Mouse (Mus musculus) layer of hippocampus, postnatal 14 days (tissue): ENCODE measurements around the gene Cst11. TPM values are rescaled to one million over a fixed set of nuclear protein-coding genes. Genes with fewer than 3 reads are reported as not detected.
"Not testable (repeated sequence)": the region's sequence is repeated elsewhere in the genome, so short reads cannot be mapped to it uniquely, and the experiment has no call there.

ENCODE experiments used
- DNase-seq, 2 experiments: peaks; one replicate each; pipeline ENCODE4 v3.0.0; 2021 to 2022; ENCODE audit warnings: low spot score in 2 of 2, mixed read lengths in 1 of 2
- long read RNA-seq, 2 experiments: library from polyadenylated mRNA; stranded (forward); transcript quantifications; one replicate each; pipeline ENCODE4 v2.0.0; 2021
- total RNA-seq, 2 experiments: library from RNA; stranded (reverse); gene quantifications; 2 replicates each; pipeline ENCODE4 v1.2.3; 2021

Cst11 gene
- total RNA-seq = not detected
- long read RNA-seq, experiment 1 = 0 reads
- long read RNA-seq, experiment 2 = 0 reads

GRCm38 (mm10) chr2:148771397-148771796, at the start of gene Cst11:
Cst11 (minus strand) TSS chr2:148771497.
- DNase-seq = not testable (repeated sequence)

GRCm38 (mm10) chr2:148819909-148820308, 48.6 kb upstream of the Cst11 start, which contains the start of gene Cst13:
Cst13 (plus strand) TSS chr2:148820081.
- no peak for DNase-seq

DNA sequence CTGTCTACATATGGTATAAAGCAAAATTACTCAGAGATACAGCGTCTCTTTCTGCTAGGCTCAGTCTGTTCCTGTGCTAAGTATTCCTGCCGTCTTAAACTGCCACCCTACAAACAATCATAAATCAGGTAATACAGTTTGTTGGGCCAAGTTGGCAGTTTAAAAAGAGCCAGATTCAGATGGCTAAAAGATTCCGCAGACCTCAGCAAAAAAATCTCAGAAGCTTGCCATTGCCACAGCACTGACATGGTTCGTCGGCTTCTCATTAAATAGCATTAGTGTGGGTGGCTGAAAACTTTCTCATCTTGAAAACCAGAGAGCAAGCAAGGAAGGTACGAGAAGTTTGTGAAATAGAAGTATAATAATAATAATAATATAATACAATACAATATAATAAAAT, 35.4 kb upstream of the Cst11 start:
- DNase-seq = no peak

GRCm38 (mm10) chr2:148801491-148801921, 30.2 kb upstream of the Cst11 start:
- DNase-seq = peak in 1 of 2 experiments; percentile 31

DNA sequence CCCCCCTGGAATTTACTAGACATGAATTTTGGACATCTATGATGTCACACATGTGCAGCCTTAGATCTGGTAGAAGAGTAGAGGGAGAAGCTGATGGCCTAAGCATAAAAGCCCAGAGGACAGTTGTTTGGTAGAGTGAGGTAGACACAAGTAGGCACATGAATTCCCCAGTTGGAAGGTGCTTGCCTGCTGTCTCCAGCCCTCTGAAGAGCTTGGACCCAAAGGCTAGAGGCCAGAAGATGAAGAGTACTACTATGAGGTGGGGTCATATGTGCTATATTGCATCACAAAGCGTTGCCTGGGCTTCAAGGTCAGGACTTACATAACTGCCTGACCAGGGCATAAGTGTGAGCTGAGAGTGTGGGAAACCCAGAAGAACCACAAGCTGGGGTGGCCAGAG, 27.2 kb upstream of the Cst11 start, which contains the start of gene Cst8:
Cst8 (plus strand) TSS at position 301 of the 400 bp plus-strand sequence.
- no peak for DNase-seq

- DNase-seq = no peak
Observed at GRCm38 (mm10) chr2:148789142-148789541, 17.8 kb upstream of the Cst11 start, which contains the start of gene Cst12. Cst12 (plus strand) TSS chr2:148789361.

- no peak for DNase-seq
Observed at GRCm38 (mm10) chr2:148781709-148782108, 10.4 kb upstream of the Cst11 start, which contains the start of gene 8030411F24Rik. 8030411F24Rik (plus strand) TSS chr2:148782009.

DNA sequence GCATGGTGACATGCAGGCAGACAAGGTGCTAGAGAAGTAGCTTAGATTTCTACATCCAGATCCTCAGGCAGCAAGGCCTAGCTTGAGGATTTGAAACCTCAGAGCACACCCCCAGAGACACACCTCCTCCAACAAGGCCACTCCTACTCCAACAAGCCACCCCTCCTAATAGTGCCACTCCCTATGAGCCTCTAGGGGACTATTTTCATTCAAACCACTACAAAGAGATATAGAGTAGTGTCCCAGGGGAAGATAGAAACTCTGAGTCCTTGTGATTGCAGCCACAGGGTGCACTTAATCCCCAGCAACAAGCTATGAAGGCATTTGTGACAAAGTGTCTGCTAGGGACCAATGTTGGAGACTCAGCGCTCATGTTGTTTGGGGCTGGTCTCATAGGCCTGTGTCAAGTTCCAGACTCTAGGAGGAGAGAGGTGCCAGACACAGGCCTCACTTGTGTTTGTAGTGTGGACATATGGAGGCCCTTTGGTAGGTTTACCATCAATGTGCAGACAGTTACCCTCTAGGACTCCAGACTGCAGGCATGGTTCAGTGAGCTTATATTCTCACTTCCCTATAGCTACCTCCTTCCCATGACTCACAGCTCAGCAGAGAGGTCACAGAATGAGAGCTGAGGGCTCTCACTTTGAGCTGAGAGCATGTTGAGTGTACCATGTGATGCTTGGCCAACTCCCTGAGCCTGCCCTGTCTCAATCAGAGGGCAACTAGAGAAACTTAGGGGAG, 7.5 kb downstream of the Cst11 start:
- no peak for DNase-seq

DNA sequence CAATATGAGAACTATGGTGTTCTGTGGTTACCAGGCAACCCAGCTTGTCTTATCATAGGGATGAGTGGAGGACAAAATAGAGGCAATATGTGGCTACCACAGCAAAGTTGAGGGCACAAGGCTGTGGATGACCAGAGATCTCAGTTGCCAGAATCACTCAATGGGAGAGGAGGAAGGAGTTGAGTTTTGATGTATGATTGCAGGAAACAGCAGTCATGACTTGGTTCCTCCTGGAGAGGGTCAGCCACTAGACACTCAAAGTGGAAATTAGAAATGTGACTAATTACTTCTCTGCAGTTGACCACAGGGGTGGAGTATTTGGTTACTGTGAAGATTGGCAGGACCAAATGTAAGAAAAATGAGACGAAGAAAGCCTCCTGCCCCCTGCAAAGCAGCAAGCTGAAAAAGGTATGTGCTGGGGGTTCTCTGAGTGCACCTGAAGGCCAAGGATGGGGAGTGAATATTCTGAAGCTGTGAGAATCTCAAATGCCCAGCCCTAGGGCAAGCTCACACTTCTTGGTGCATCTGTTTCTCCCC, 16.9 kb downstream of the Cst11 start:
- no peak for DNase-seq

- DNase-seq = peak; percentile 68 to 88
Observed at GRCm38 (mm10) chr2:148751893-148752813, 19.1 kb downstream of the Cst11 start.

DNA sequence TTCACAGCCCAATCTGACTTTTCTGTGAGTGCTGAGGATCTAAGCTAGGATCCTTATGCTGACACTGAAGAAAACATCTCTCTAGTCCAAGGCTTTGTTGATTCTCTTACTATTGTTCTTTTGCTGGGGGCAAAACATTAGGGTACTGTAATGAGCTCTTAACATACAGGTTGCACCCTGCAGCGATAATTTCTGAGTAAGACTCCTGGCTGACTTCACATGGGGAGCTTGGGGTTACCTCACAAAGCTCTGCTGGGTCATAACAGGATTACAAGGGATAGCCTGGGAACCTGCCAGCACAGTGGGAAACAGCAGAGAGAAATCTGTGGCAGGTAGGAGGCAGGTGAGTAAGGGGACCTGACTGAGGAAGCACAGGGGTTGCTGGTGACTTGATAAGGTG, 21.2 kb downstream of the Cst11 start, which contains the start of gene Cstl1:
Cstl1 (plus strand) TSS at position 301 of the 400 bp plus-strand sequence.
- no peak for DNase-seq

DNA sequence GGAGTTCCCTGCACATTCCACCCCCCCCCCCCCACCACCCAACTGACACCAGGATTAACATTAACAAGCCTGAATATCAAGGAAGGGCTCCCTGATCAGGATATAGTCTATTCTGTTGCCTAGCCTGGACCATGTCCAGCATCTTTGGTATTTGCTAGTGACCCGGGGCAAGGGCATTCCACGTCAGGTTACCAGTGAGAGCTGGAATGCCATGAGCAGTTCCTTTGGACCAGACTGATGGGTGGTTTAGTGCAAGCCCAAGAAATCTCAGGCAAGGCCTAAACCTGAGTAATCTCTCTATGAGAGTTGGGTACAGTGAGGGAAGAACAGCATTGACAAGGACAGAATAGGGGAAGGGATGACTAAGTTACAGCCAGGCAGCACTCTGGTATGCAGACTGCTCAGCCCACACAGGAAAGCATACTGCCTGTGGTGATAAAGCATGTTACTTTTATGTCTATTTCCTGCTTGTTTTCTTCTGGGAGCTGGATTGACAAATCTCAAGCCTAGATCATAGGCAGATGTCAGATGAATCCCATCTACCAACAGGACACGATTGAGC, 27.4 kb downstream of the Cst11 start:
- DNase-seq = no peak

- DNase-seq = peak in 1 of 2 experiments; percentile 34
Observed at GRCm38 (mm10) chr2:148743001-148743400, 28.3 kb downstream of the Cst11 start.

DNA sequence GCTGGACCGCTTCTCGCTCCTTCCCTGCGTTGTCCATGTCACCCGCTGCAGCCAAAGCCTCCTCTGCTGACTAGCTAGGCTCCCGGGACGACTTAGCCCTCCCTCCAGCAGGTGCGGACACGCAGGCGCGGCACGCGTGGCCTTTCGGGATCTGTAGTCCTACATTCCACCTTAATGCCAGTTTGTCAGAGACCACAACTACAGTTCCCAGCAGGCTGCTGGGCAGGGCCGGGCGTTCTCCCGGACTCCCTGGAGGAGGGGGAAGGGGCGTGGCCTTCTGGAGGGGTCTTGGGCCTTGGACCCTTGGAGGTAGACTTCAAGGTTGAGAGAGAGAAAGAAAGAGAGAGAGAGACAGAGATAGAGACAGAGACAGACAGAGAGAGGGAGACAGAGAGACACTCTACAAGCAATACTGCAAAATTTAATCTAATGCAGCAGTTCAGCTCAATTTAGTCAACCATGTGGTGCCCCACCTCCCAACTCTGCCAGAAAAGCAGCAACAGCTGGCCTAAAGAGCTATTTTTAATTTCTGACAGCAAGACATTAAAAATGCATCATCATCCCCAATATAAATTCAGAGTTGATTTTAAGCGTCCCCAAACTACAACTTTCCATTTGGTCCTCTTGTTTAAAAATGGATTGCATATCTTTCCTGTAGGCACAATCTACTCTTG, 38.8 kb downstream of the Cst11 start, which contains the start of gene Napb:
Napb (minus strand) TSS at position 141 of the 674 bp plus-strand sequence.
- peak; percentile 90 to 97 for DNase-seq

- peak; percentile 29 for DNase-seq
Observed at GRCm38 (mm10) chr2:148731614-148732326, 39.5 kb downstream of the Cst11 start.

GRCm38 (mm10) chr2:148719271-148719995, 51.9 kb downstream of the Cst11 start:
- DNase-seq = no peak
